Mouse (Mus musculus) liver, postnatal 0 days (tissue): ENCODE data around the gene Klk1b8.

ENCODE experiments used
- CTCF ChIP-seq: sonication (generic); IDR thresholded peaks from 2 replicates; pipeline ENCODE4 v1.5.1; 2016; ENCODE audit warnings: antibody characterized with exemption, low read depth
- EP300 ChIP-seq: IDR thresholded peaks from 2 replicates; pipeline ENCODE4 v1.6.1; 2016; ENCODE audit warnings: antibody characterized with exemption, low read depth, mild to moderate bottlenecking

- TF ChIP-seq EP300 (no peak), CTCF (no peak)
Measured at GRCm38 (mm10) chr7:43933440-43933839, 17.0 kb upstream of the Klk1b8 start, which contains the start of gene Klk15.
